Mouse (Mus musculus) ovary, postnatal 36 days (tissue): ENCODE data around the gene Wnt2.

Experiments
- DNase-seq: peaks from one replicate; pipeline ENCODE4 v3.0.0; 2022; ENCODE audit warnings: low spot score, mixed read lengths

The Wnt2 gene

DNA sequence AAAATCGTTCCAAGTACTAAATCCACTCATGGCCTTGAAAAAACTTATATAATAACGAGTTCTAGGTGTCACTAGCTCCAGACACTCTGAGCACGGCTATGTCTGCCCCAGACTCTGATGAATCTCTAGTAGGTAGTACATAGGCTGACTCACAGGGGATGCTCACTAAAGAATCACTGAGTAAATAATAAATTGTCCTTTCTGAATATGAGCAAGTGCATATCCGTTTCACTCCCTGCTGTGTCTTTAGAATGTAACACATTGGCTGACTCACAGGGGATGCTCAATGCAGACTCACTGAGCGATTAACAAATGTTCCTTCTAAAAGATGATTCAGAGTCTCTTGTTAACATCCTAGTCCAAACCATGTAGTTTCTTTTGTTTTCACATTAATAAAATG is 52.1 kb downstream of the Wnt2 start:
- DNase-seq = no peak

DNA sequence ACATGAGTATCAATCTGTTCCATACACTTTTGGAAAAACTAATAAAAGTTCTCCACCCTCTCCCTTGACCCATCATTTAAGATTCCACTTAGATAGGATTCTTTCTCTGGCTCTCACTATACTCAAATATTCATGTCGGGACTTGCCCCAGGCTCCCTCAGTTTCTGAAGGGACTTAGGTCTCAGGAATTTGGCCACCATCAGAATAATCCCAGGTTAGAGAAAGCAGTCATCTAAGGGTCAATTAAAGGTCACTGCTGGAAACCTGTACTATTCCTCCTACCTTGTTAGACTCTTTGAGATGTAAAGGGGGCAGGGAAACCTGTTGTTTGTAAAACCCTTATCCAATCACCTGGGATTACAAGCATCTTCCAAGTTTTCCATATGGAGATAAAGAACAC is 53.2 kb downstream of the Wnt2 start:
- no peak for DNase-seq

DNA sequence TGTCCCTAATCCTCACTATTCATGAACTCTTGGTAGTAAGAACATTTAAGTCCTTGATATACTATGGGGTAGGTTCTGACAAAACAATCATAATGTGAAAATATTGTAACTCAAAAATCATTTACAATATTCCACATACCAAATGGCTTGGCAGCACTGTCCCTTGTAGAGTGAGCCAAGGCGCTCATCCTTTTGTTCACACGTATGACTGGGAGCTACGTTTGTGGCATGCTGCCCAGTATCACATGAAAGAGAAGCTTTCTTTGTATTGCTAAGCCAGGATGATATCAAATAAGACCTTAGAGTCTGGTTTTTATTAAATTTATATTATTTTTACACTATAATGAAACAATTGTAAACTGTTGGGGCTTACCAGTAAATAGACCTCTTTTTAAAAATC is 56.0 kb downstream of the Wnt2 start:
- no peak for DNase-seq

DNA sequence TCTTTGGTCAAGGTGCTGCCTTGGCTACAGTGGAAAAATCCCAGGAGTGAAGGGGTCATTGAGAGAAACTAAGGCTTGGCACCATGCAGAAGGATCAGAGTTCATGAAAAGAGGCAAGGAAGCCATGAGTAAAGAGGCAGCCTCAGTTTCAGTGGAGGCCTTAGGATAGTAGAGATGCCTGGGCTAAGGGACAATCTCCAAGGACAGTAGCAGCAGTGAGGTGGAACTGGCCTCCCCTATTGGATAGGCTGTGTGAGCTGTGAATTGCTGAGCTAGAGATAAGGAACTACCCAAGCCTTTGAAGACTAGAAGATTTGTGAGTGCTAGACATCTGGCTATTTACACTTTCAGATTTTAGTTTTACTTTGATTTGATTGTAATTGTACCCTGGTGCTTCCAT is 59.0 kb downstream of the Wnt2 start:
- DNase-seq = no peak

DNA sequence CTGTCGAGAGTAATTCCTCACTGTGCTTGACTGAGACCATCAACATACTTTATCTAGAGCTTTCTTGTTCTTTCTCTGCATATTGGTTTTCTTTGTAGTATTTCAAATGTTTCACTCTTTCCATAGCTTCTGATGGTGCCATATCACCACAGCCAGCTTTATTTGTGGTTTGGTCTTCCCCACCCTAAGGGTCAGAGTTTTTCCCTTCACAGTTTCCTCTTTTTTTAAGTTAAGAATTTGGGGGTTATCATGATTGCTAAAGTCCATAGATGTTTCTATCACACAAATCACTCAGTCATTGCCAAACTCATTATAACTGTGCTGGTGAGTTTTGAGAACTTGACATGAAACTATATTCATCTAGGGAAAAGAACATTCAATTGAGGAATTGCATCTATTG is 60.6 kb downstream of the Wnt2 start:
- DNase-seq = no peak

DNA sequence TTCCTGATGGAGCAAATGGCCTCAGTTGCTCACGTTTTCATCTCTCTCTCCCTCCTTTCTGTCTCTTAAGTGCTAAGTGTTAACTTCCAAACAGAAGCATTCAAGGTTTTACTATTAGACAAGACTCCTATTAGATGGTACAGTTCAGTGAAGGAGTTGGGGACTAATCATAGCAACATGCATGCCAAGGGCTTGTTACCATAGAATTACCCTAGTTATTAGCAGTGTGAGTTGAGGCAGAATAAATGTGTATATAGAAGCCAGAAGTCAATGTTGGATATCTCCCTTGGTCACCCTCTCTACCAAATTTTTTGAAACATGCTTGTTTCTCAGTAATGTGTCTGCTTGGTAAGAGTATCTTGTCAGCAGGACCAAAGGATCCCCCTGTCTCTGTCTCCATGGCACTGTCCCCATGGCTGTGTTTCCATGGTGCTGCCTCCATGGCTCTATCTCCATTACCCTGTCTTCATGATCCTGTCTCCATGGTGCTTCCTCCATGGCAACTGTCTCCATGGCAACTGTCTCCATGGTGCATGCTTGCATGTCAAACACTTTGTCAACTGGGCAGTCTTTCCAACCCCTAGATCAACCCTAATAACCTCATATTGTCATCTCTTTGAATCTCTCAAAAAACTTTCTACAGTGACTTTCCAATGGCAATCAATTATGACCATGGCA is 61.8 kb downstream of the Wnt2 start:
- DNase-seq = no peak

DNA sequence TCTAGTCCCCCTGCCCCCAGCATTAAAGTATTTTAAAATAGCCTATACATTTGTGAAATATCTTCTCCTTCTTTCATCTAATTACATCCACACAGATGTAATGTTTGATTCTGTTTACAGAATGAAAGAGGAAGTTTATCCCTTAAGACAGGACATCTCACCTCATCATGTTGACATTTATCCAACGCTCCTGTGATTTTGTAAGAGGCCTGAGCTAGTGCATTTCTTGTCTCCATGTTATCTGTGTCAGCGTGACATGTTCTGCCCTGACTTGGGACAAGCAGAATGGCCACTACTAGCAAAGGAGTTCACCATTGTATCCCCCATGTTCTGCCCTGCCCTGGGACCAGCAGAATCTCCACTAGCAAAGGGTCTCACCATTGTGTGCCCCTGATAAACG is 66.9 kb downstream of the Wnt2 start:
- DNase-seq = no peak

DNA sequence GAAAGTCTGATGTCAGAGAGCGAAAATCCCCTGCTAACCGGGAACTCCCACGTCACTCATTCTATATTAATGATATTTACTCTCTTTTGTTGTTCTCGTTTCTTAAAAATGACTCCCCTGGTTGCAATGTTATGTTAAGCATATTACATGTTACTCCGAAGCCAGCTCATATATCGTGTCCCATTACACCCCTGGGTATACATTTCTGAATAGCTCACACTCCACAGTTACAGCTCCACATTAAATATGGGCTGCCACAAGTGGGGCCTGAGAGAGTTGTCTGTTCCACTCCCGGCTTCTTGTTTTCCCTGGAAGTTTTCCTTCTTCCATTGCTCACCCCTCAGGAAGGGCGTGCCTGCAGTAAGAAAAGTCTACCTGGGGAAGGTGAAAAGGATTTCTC is 78.6 kb downstream of the Wnt2 start:
- DNase-seq = no peak

DNA sequence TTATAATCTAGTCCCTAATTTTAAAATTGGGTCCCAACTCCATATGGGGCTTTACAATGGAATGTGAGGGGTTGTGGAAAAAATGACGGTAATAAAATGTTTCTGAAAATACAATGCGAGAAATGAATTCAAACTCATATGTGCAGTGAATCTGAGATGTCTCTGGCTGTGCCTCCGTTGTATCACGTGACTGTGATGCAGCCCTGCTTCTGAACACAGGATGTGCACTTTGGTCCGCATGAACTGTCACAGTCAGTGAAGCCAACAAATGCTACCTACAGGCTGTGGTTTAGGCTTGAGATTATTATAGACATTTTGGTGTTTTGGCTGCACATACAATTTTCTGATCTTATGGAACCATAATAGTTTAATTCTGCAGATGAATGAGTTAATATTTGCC is 81.3 kb downstream of the Wnt2 start:
- no peak for DNase-seq

DNA sequence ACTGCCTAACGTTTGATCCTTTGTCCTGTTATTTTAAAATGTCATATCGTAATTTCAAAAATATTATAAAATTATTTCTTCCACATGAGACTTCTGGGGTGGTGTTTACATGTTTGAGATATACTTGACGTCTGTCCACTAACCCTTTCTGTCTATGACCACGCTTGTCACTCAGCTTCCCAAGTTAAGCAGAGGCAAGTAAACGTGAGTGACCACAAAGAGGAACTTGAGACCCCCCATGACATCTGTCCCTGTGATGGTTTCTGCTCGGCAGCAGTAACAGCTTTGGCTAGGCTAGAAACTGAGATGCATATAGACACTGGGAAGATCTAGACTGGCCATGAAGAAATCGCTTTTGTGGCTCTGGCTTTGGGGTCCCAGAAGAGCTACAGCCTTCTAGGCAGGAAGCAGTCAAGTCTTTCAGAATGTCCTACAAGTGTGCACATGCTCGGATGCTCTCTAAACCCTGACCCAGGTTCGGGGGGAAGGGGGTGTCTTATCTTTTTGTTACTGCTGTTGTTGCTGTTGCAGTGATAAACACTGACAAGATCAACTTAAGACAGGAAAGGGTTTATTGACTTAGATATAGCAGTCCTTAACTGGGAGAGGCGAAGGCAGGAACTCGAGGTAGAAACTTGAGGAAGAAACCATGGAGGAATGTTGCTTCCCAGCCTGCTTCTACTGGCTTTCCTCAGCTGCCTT is 83.1 kb downstream of the Wnt2 start:
- no peak for DNase-seq

DNA sequence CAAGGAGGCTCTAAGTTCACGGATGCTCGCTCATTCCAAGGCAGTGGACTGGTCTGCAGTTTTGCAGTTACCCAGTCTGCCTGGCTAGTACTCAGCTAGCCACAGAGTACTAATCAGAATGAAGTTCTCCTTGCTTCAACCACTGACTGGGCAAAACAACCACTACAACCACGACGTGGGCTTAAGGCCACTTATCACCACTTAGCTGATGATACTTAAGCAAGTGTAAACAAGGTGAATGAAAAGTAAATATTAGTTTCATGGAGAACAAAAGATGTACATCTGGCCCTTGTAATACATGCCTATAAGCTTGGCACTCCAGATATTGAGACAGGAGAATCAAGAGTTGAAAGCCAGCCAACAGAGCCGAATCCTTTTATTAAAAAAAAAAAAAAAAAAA is 83.9 kb downstream of the Wnt2 start:
- no peak for DNase-seq

DNA sequence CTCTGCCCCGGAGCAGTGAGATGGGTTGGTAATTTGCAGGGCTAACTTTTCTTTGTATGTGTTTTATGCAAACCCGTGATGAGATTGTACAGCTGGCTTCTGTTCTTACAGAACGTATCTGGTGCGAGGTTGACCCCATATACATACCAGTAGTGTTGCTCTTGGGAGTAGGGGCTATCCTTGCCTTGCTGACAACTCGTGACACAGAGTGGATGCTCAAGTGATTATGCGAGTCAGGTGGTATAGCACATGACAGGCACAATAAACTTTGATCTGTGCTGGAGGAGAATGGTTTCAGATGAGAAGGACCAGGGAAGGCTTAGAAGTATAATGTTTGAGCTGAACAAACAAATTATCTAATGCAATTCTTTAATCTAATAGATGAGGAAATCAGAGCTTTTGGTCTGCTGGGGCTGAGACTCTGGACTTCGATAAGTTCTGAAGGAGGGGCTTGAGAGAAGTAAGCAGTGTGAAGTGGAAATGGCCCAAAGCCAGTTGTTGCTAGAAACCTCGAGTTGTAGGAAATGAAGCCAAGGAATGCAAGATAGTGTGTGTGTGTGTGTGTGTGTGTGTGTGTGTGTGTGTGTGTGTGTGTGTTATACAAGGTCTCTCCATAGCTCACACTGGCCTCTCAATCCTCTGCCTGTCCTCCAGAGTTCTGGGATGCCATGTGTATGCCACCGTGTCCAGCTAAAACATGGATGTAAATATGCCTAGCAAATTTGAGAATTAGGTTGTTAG is 86.3 kb downstream of the Wnt2 start:
- no peak for DNase-seq

DNA sequence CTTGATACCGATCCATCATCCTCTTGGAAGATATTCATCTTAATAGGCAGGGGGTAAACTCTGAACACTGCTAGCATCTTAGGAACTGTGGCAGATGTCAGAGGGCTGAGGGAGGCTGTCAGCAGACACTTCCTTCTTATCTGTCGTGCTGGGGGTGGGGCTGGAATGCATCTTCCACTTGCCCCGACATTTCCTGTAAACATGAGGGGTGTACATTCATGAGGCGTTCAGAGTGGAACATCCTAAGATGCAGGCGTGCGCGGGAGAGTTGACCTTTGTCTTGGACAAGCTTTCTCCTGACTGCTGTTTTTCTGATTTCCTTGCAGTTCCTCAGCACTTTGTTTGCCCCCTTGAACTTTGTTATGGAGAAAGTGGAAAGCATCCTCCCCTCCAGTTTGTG is 88.0 kb downstream of the Wnt2 start:
- DNase-seq = no peak

DNA sequence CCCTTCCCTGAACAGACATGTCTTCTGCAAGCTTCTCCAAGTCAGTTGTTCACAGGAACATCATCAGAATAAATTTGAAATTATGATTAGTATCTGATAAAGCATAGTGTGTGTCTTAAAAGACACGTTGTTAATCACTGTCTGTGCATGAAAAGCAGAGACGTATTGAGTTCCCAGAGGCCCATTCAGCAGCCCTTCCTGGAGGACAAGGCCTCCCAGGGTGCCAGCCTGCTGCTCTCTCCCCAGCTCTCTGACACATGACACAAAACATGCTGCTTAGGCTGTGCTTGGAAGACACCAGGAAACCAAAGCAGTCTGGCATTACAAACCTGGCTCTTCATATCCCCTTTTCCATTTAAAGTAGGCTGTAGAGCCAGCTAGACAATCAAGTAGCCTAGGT is 88.5 kb downstream of the Wnt2 start:
- no peak for DNase-seq
